Mouse (Mus musculus) 3T3-L1 (cell line): Measurements from ENCODE around the gene C5ar2.
"Not testable (repeated sequence)": the region's sequence is repeated elsewhere in the genome, so short reads cannot be mapped to it uniquely, and the experiment has no call there.

Experiments used
- DNase-seq: peaks from one replicate; pipeline ENCODE4 v3.0.0-alpha.2; 2015; ENCODE audit warnings: low read depth, low spot score

C5ar2 gene

GRCm38 (mm10) chr7:16244067-16244466 is at the start of gene C5ar2:
TSS of gene C5ar2 (minus strand) at chr7:16244154.
- DNase-seq = no peak

- no peak for DNase-seq
Observed at GRCm38 (mm10) chr7:16287791-16288190, 43.8 kb upstream of the C5ar2 start.

- peak; percentile 69 for DNase-seq
Observed at GRCm38 (mm10) chr7:16287016-16287415, 43.1 kb upstream of the C5ar2 start.

DNA sequence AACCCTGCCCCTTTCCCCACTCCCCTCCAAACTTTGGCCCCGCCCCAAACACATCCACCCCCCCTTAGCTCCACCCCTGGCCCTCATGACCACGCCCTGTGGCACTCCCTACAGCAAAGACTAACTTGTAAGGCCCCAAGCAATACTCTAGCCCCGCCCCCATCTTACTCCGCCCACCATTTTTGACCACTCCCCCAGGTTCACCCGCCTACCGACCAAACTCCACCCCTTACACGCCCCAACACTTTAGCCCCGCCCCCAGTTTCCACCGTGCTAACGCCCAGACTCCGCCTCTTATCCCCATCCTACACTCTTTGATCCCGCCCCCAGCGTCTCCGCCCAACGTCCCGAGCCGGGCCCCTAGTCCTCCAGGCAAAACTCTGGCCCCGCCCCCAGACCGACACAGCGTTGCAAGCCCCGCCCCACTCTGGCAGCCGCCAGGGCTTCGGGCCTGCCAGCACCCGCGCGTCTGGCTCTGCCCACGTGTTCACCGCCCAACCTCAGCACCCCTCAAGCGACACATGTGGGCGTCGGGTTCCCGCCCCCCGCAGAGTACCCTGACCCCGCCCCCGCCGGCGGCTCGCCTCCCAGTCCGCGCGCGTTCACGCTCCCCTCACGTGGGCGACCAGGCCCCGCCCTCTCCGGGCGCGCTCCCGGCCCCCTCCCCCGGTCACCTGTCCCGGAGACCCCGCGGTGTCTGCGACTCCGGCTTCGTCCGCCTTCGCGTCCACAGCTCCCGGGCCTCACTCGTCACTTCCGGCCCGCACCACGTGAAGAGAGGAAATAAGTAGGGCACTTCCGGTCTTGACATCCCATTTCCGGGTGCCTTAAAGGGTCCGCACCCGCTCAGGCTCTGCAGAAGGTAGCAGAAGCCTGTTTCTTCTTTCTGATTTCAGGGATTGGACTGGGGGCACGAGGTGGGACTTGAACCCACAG is 42.3 kb upstream of the C5ar2 start, which contains the start of gene Ccdc9:
Gene Ccdc9 (minus strand): TSS at position 770 of the 936 bp plus-strand sequence.
- DNase-seq = peak; percentile 97

- DNase-seq = peak; percentile 84
Observed at GRCm38 (mm10) chr7:16285450-16286025, 41.6 kb upstream of the C5ar2 start.

DNA sequence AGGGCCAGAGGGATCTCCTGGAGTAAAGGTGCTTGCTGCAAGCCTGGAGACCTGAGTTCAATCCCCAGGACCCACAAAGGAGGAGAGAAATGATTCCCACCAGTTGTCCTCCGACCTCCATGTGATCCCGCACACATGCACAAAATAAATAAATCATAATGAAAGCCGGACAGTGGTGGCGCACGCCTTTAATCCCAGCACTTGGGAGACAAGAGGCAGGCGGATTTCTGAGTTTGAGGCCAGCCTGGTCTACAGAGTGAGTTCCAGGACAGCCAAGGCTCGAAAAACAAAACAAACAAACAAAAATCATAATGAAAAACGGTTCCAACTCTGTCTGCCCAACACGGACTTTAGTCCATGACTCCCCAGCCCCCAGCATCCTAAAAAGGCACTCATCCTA is 41.0 kb upstream of the C5ar2 start:
- no peak for DNase-seq

DNA sequence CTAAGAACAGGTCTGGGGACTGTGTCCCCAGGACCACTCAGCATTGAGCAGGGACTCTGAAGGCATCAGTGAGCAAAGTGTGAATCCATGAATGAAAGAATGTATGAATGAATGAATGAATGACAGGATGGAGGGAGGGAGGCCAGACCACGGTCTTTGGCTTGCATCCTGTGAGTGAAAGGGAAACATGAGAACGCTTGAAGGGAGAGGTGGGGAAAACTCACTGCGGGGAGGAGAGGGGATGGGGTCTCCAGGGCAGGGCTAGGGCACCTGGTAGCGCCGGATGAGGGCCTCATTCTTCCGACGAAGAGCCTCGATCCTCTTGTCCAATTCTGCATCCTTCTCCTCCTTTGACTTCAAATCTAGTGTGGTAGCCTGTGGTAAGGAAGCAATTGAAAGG is 40.0 kb upstream of the C5ar2 start:
- DNase-seq = no peak

- DNase-seq = no peak
Observed at GRCm38 (mm10) chr7:16282334-16282733, 38.4 kb upstream of the C5ar2 start.

GRCm38 (mm10) chr7:16280721-16281120 is 36.8 kb upstream of the C5ar2 start:
- DNase-seq = no peak

GRCm38 (mm10) chr7:16274922-16275890 is 31.3 kb upstream of the C5ar2 start:
- DNase-seq = no peak

DNA sequence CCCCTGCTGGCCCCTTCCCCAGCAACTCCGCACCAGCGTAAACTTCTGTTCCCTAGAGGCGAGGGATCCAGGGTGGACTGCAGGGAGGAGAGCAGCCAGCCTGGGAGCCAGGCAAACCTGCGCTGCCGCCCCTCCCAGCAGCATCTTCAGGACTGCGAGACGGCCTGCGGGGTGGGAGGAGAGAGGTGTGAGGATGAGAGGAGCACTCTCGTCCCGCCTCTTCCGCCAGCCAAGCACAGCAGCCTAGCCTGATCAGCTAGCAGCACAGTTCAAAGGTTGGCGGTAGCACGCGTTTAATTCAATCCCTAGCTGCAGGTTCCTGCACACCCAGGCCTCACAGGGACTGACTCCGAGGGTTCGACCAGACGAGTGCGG is 29.8 kb upstream of the C5ar2 start:
- DNase-seq = no peak

DNA sequence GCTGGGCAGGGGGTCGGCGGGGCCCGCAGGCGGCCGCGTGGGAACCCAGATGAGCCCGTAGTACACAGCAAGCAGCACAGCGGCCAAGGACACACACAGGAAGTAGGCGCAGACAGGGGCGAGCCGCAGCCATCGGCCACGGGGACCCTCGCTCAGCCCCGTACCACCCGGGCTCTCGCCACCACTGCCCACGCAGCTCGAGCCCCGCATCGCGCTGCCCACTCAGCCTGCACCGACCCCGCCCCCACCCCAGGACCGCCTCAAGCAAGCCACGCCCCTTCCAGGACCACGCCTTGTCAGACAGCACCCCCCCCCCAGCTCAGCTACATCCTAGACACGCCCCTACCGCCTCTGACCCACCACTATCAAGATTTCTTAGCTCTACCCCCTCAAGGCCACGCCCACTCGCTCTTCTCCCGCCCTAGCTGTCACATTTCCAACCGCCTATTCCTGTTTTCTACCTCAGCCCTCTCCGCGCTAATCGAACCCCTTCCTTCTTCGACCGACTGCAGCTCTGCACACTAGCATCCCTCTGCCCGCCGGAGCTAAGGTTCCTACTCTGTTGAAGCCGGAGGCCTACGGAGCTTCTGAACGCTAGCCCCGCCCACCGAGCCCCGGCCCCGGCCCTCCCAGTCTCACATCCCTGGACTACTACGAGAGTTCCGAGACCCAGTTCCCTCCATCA is 29.3 kb upstream of the C5ar2 start, which contains the start of gene Inafm1:
Gene Inafm1 (minus strand): TSS at position 537 of the 685 bp plus-strand sequence.
- peak; percentile 92 for DNase-seq

DNA sequence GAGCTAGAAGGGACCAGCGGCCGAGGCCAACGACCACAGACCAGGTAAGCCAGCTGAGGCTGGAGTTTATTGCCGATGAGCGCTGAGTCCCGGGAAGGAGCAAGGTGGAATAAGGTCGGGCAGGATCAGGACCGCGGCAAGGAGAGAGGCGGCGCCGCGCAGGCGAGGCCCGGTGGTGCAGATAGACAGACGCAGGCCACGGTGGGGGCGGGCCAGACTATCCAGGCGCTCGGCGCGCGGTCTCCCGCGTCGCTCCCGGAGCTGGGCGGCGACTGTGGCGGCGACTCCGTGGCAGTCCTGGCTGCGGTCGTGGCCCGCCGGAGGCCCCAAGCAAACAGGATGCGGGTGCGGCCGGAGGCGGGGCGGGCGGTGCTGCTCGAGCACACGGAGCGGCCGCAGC is 28.7 kb upstream of the C5ar2 start:
- peak; percentile 65 for DNase-seq

GRCm38 (mm10) chr7:16271139-16271538 is 27.2 kb upstream of the C5ar2 start:
- no peak for DNase-seq

GRCm38 (mm10) chr7:16266593-16266992 is 22.6 kb upstream of the C5ar2 start:
- DNase-seq = not testable (repeated sequence)

DNA sequence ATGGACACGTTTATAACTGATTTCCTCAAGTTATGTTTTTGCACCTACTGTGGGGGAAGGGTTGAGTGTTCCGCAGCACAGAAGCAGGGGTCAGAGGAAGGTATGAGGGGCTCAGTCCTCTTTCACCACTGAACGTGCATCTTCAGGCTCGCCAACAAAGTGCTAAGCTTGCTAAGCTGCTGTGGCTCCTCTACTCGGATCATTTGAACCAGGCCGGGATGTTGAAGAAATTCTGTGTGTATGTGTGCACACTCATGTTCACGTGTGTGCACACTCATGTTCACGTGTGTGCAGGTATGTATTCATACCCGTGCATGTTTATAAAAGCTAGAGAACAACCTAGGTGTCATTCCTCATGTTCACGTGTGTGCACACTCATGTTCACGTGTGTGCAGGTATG is 21.9 kb upstream of the C5ar2 start:
- no peak for DNase-seq

DNA sequence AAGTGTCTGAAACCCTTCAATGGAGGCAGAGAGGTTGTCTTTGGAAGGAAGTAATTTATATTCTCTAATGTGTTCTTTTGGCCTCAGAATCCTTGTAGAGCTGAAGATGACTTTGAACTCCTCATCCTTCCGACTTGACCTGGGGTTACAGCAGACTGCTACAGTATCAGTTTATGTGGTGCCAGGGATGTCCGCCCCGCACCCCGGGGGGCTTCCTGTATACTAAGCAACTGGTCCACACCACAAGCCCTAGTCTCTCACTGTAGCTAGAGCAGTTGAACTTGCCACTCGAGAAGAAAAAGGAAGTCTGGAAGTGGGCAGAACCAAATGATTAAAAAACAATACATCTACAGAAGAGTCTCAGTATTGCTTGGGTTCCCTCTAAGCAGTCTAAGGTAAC is 19.9 kb upstream of the C5ar2 start:
- DNase-seq = no peak

DNA sequence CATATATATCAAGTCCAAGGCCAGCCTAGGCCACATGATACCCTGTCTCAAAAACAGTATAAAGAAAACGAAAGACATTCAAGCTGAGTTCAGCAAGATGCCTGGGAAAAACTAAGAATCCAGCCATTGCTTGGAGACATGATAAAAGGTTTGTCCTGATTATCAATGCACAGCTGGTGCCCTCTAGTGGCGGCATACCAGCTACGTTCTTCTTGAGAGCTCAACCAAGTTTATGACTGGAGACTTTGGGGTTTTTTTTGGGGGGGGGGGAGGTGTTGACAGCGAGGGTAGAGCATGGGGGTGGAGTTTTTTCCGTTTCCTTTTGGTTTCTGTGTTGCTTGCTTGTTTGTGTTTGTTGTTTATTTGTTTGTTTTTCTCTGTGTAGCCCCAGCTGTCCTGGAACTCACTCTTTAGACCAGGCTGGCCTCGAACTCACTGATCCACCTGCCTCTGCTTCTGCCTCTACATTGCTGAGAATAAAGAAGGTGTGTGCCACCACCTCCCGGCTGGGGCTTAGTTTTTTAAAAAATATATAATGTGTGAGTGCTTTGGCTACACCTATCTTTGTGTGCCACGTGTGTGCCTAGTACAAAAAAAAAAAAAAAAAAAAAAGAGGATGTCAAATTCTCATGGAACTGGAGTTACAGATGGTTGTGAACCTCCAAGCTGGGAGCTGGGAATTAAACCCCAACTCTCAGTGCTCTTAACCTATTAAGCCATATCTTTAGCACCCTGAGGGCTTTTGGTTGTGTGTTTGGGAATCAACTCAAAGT is 19.2 kb upstream of the C5ar2 start:
- DNase-seq = peak; percentile 89

DNA sequence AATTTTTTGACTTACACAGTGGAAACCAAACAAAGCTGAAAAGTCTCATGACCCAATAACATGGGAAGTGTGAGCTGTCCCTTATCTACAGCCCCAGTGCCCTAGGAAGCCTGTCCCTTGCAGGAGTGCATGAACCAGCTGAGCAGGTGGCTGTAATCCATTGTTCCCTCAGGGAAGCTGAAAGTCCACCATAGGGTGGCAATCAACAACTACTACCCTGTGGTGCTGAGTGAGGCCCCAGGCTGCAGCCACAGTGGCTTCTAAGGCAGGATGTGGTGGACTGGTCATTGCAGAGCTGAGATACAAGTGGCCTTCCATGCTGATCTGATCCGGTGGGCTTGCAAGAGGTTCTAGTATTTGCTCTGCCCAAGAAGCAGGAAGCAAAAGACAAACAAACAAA is 17.1 kb upstream of the C5ar2 start:
- no peak for DNase-seq

DNA sequence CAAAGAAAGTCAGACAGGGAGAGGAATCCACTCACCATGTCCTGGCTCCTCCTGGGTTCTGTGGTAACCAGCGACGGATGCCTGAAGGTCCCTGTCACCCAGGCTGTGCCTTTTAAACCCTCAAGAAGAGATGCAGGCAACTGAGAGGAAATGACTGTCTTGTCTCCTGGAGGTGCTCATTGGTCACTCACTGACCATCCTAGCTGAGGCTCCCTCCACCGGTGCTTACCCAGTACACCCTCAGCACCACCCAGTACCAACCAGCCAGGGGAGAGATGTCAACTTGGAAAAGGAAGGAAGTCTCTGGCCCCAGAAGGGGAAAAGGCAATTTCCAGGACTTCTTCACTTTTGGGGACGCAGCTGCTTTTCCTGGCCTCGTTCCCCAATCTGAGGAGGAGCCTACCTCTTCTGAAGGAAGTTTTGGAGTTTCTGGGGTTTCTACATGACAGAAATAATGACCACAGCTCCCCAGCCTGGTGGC is 15.2 kb upstream of the C5ar2 start, which contains the start of gene C5ar1:
Gene C5ar1 (minus strand): TSS at position 431 of the 481 bp plus-strand sequence.
- no peak for DNase-seq
